Mouse (Mus musculus): ENCODE results near the gene Mink1. TPM values are rescaled to one million over a fixed set of nuclear protein-coding genes. Genes with fewer than 3 reads are reported as not detected.

The Mink1 gene
- polyA plus RNA-seq, 1 experiment from 2014 or later: 6.6 TPM

GRCm38 (mm10) chr11:70586954-70587353 is 24.3 kb downstream of the Mink1 start:
- no peak for DNase-seq (ENCODE audit: low spot score)

GRCm38 (mm10) chr11:70591733-70592132 is 29.1 kb downstream of the Mink1 start:
- DNase-seq (ENCODE audit: low spot score): no peak

- no peak for DNase-seq (ENCODE audit: low spot score)
Measured at GRCm38 (mm10) chr11:70594253-70594989, 31.7 kb downstream of the Mink1 start.

GRCm38 (mm10) chr11:70595638-70596037 is 33.0 kb downstream of the Mink1 start:
- no peak for DNase-seq (ENCODE audit: low spot score)

GRCm38 (mm10) chr11:70596094-70596493 is 33.4 kb downstream of the Mink1 start:
- no peak for DNase-seq (ENCODE audit: low spot score)

- DNase-seq (ENCODE audit: low spot score): no peak
Measured at GRCm38 (mm10) chr11:70597301-70597700, 34.6 kb downstream of the Mink1 start.

- no peak for DNase-seq (ENCODE audit: low spot score)
Measured at GRCm38 (mm10) chr11:70598451-70598953, 35.8 kb downstream of the Mink1 start.

- peak; percentile 74 for DNase-seq (ENCODE audit: low spot score)
Measured at GRCm38 (mm10) chr11:70605024-70605566, 42.4 kb downstream of the Mink1 start.

GRCm38 (mm10) chr11:70606717-70607116 is 44.0 kb downstream of the Mink1 start:
- DNase-seq (ENCODE audit: low spot score): no peak

GRCm38 (mm10) chr11:70607611-70608010 is 44.9 kb downstream of the Mink1 start:
- no peak for DNase-seq (ENCODE audit: low spot score)

- DNase-seq (ENCODE audit: low spot score): peak; percentile 36
Measured at GRCm38 (mm10) chr11:70608381-70609066, 45.8 kb downstream of the Mink1 start.

- no peak for DNase-seq (ENCODE audit: low spot score)
Measured at GRCm38 (mm10) chr11:70610752-70611151, 48.1 kb downstream of the Mink1 start.

- DNase-seq (ENCODE audit: low spot score): no peak
Measured at GRCm38 (mm10) chr11:70612505-70612904, 49.8 kb downstream of the Mink1 start.

- peak; percentile 83 for DNase-seq (ENCODE audit: low spot score)
Measured at GRCm38 (mm10) chr11:70615074-70615473, 52.4 kb downstream of the Mink1 start.

- peak; percentile 29 for DNase-seq (ENCODE audit: low spot score)
Measured at GRCm38 (mm10) chr11:70615516-70616093, 52.9 kb downstream of the Mink1 start, which contains the start of gene 4930544D05Rik. Gene 4930544D05Rik, plus strand, starts transcription at chr11:70615848.

GRCm38 (mm10) chr11:70619101-70619500 is 56.4 kb downstream of the Mink1 start, which contains the start of gene Chrne:
Gene Chrne, minus strand, starts transcription at chr11:70619216.
- DNase-seq (ENCODE audit: low spot score): no peak

GRCm38 (mm10) chr11:70621972-70622814 is 59.5 kb downstream of the Mink1 start:
- DNase-seq (ENCODE audit: low spot score): no peak

- DNase-seq (ENCODE audit: low spot score): no peak
Measured at GRCm38 (mm10) chr11:70623053-70623742, 60.5 kb downstream of the Mink1 start.

GRCm38 (mm10) chr11:70625473-70625872 is 62.8 kb downstream of the Mink1 start:
- peak; percentile 68 for DNase-seq (ENCODE audit: low spot score)

- DNase-seq (ENCODE audit: low spot score): no peak
Measured at GRCm38 (mm10) chr11:70626877-70627276, 64.2 kb downstream of the Mink1 start.
